ENCODE assay signal across 7 mouse cellular contexts in the genomic region with DNA sequence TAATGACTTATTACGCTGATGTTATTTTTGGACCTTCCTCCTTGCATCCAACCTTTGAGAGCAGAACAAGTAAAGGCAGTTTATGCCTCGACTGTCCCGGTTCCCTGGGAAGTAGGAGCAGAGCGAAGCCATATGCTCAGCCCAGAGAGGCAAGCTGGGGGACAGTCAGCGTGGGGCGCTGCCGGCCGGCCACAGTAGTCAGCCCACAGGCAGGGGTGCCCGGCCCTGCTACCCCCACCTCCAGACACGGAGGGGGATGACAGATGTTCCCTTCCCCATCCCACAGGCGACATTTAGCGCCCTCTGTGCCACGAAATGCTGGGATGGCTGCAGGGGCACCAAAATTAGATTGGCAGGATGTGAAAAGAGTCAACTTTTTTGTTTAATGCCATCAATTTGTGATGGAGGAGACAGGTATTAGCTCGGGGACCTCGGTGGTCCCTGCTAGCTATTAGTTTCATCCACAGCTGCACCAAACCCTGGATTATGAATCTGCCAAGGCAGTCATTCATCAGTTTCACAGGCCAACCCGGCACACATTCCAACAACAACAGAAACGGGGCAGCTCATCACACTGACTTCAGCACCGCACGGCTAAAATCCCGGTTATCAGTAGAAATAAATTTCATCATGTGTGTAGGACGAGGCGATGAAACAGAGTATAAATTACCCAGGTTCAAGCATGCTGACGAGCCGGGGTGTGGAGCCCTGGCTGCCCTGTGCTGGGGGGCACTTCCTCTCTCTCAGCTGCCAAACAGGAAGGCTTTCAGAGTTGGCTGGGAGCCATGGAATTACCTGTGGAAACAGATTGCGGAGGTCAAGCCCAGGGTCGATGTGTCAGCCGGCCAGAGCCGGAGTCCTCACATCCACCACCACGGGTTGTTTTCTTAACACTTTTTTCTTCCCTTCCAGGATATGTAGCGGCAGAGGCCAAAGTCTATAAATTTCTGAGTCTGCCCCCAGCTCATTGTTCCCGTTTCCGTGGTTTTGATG.
A peak's percentile ranks its signal among the peaks of the same experiment; 100 is the strongest.
DNase-seq lines count a peak whose midpoint lies in the region.

No protein-coding gene starts in this region.

- peaks cover 52% of the 10 kb centered on the region for H3K27me3 ChIP-seq in heart, embryonic 10.5 days (ENCODE audit: insufficient read depth, poor library complexity, severe bottlenecking)

- peaks cover 34% of the 10 kb centered on the region for H3K4me1 ChIP-seq in heart, embryonic 10.5 days

- H3K4me3 ChIP-seq in heart, embryonic 10.5 days = no peak overlapping the region

- WGBS in heart, embryonic 10.5 days = 54% methylated on average over 32 of the region's 32 CpGs

- DNase-seq in embryo, embryonic 11.5 days (ENCODE audit: low read depth, low spot score) = peak; percentile 49
- peak; percentile 80 for DNase-seq in heart, embryonic 10.5 days (ENCODE audit: low spot score)
- peak; percentile 65 for DNase-seq in kidney, adult 9 months
- DNase-seq in lung, postnatal 14 days = peak; percentile 10
- DNase-seq in layer of hippocampus, adult 9-11 months = no peak
- no peak for DNase-seq in spleen, adult 18-20 months
- no peak for DNase-seq in cerebellum, postnatal 10 days

- H3K27ac ChIP-seq in heart, embryonic 10.5 days = no peak overlapping the region; the same call in 1 of the 2 replicates

- no peaks in the 10 kb centered on the region for H3K9me3 ChIP-seq in heart, embryonic 10.5 days

- H3K36me3 ChIP-seq in heart, embryonic 10.5 days = no peaks in the 10 kb centered on the region

Comparison
In these comparisons a context has a peak if more than half of its experiments do, and no peak if none do; other contexts are left out.
1. DNase-seq: peak in embryo, embryonic 11.5 days (single experiment), heart, embryonic 10.5 days (single experiment), kidney, adult 9 months (single experiment) and lung, postnatal 14 days (single experiment); none in layer of hippocampus, adult 9-11 months (single experiment), spleen, adult 18-20 months (0 of 2) and cerebellum, postnatal 10 days (0 of 2).